Mouse (Mus musculus) megakaryocyte, embryonic 14.5 days (primary cell): Measurements from ENCODE around the gene Mxi1. TPM values are rescaled to one million over a fixed set of nuclear protein-coding genes. Genes with fewer than 3 reads are reported as not detected.

Source experiments
- H3K27me3 ChIP-seq: replicated peaks from 2 replicates; pipeline ENCODE3; 2012; ENCODE audit warnings: inconsistent platforms
- H3K36me3 ChIP-seq: replicated peaks from 2 replicates; pipeline ENCODE3; 2012; ENCODE audit warnings: low read length, inconsistent platforms, mixed read lengths
- H3K4me1 ChIP-seq: 2 replicates; pipeline ENCODE4 v1.6.1; 2012; ENCODE audit warnings: inconsistent platforms
- H3K4me3 ChIP-seq: replicated peaks from 2 replicates; pipeline ENCODE3; 2012; ENCODE audit warnings: moderate library complexity, mild to moderate bottlenecking, inconsistent platforms
- H3K9me3 ChIP-seq: 2 replicates; pipeline ENCODE4 v1.6.1; 2012; ENCODE audit warnings: inconsistent platforms
- FLI1 ChIP-seq: IDR thresholded peaks from 2 replicates; pipeline ENCODE4 v1.6.1; 2012; ENCODE audit warnings: low read length, inconsistent platforms, mixed read lengths
- GATA1 ChIP-seq: IDR thresholded peaks from 3 replicates; pipeline ENCODE4 v1.6.1; 2012; ENCODE audit warnings: mixed read lengths, low read length, inconsistent platforms, borderline replicate concordance
- polyA plus RNA-seq: library from polyadenylated mRNA; stranded (reverse); fragments of >175 nt; gene quantifications from 2 replicates; pipeline ENCODE4 v1.2.3, GENCODE M21; 2012; ENCODE audit warnings: low replicate concordance; ENCODE audit not compliant: insufficient read depth

The Mxi1 gene
- polyA plus RNA-seq, 1 experiment: 32.9 TPM

GRCm38 (mm10) chr19:53312951-53313683 is 2.8 kb downstream of the Mxi1 start:
- TF ChIP-seq FLI1 (no peak), GATA1 (no peak)
- peak overlapping the region; percentile 99 for H3K4me3 ChIP-seq
- peaks cover 44% of the 10 kb centered on the region for H3K4me1 ChIP-seq
- H3K27me3 ChIP-seq: peaks cover 1% of the 10 kb centered on the region
- peaks cover 28% of the 10 kb centered on the region for H3K36me3 ChIP-seq
- H3K9me3 ChIP-seq: no peaks in the 10 kb centered on the region

DNA sequence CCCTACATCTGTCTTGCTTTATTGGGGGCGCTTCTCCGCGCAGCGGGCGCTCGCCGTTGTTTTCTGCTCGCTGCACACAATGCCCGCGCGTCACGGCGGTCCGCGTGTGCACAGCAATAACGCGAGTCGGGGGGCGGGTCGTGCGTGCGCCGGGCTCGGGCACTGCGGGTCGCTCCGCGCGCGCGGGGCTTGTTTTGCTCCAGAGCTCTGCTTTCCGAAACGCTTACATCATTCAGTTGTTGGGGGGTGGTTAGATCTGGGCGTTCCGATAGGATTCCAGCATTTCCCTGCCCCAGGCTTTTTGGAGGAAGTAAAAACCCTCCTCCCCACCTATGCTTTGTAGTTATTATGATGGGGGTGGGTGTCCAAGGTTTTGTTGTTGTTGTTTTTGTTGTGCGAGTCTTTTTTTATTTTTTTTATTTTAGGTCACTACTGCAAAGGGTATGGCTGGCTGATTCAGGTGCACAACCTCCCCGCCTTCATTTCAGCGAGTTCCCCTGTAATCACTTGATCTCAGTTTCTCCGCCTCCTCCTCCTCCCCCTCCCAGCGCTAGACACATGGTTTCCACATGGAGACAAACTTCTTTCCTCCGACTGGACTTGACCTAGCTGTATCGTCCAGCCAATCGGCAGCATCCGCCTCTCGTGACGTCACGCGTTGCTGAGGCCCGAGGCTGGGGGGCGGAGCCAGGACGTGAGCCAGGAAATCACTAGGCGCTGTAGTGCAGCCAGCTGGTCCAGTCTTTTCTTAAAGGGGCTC is 3.5 kb downstream of the Mxi1 start:
- TF ChIP-seq GATA1 (no peak), FLI1 (no peak)
- H3K4me3 ChIP-seq: peak overlapping the region; percentile 99
- H3K27me3 ChIP-seq: no peaks in the 10 kb centered on the region
- peaks cover 33% of the 10 kb centered on the region for H3K36me3 ChIP-seq
- H3K9me3 ChIP-seq: no peaks in the 10 kb centered on the region
- peaks cover 52% of the 10 kb centered on the region for H3K4me1 ChIP-seq

DNA sequence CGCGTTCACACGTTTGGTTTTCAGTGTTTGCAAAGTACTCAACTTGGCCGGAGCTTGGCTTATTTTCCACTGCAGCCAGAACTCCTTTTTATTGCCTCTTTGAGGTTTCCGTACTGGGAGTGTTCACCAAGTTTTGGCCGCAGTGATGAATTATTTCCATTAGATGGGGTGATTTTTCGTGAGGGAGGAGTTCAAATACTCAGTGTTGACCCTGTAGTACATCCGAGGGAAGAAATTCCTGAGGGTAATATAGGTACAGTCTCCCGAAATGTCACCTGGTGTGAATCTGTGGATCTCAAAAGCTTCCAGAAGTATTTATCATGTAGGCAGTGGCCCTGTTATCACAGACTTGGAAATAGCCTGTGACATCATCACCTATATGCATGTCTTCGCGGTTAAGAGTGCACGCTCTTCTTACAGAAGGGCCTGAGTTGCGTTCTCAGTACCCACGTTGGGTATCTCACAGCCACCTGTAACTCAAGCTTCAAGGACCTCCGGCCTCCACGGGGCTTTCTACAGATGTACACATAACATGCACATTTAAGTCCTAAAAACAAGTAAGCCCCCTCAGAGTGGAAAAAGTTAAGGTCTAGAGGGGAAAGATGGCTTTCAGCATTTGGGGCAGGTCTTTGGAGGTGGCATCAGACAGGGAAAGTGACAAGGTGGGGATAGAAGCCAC is 4.4 kb downstream of the Mxi1 start:
- H3K4me1 ChIP-seq: peaks cover 57% of the 10 kb centered on the region
- no peaks in the 10 kb centered on the region for H3K9me3 ChIP-seq
- peaks cover 33% of the 10 kb centered on the region for H3K36me3 ChIP-seq
- peak overlapping the region; percentile 99 for H3K4me3 ChIP-seq
- TF ChIP-seq GATA1 (no peak), FLI1 (no peak)
- H3K27me3 ChIP-seq: no peaks in the 10 kb centered on the region

GRCm38 (mm10) chr19:53315209-53315654 is 4.9 kb downstream of the Mxi1 start:
- TF ChIP-seq GATA1 (no peak), FLI1 (no peak)
- peaks cover 36% of the 10 kb centered on the region for H3K36me3 ChIP-seq
- peaks cover 60% of the 10 kb centered on the region for H3K4me1 ChIP-seq
- peak overlapping the region; percentile 99 for H3K4me3 ChIP-seq
- no peaks in the 10 kb centered on the region for H3K27me3 ChIP-seq
- H3K9me3 ChIP-seq: no peaks in the 10 kb centered on the region

DNA sequence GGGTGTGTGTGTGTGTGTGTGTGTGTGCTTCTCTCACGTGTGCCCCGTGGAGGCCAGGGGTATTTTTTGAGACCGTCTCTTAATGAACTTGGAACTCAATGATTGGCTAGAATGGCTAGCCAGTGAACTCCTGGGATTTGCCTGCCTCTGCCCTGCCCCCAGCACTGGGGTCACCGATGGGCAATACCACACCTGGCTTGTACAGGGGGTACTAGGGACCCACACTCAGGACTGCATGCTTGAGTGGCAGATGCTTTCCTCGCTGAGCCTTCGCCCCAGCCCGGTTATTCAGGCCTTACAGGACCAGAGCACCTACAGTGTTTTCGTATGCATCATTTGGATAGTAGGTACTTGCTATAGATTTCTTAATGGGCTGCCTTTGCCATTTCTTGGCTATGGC is 5.8 kb downstream of the Mxi1 start:
- Histone ChIP-seq H3K4me1 (peaks cover 68% of the 10 kb centered on the region), H3K36me3 (peaks cover 38% of the 10 kb centered on the region), H3K27me3 (no peaks in the 10 kb centered on the region), H3K4me3 (no peak overlapping the region), H3K9me3 (no peaks in the 10 kb centered on the region)
- TF ChIP-seq FLI1 (no peak), GATA1 (no peak)

DNA sequence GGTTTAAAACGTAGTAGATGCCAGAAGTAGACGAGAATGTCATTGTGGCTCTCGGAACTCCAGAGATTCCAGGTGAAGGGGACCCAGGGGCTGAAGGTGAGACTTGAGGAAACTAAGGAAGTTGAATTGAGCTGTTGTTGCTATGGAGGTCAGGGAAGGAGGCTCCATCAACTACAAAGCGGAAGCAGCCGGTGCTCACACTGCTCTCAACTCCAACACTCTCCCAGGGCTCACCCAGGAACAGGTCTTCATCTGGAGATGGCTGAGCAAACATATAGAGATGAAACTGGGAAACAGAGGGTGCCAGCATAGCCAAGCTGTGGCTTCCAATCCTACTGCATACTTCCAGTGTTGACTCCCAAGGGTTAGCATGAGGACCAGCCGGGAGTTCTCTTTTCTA is 6.6 kb downstream of the Mxi1 start:
- Histone ChIP-seq H3K4me3 (no peak overlapping the region), H3K36me3 (peaks cover 46% of the 10 kb centered on the region), H3K27me3 (no peaks in the 10 kb centered on the region), H3K9me3 (no peaks in the 10 kb centered on the region), H3K4me1 (peaks cover 76% of the 10 kb centered on the region)
- TF ChIP-seq GATA1: no peak
- TF ChIP-seq FLI1: no peak

GRCm38 (mm10) chr19:53318143-53319132 is 8.1 kb downstream of the Mxi1 start:
- no peaks in the 10 kb centered on the region for H3K27me3 ChIP-seq
- TF ChIP-seq FLI1 (no peak), GATA1 (no peak)
- H3K4me1 ChIP-seq: peaks cover 83% of the 10 kb centered on the region
- H3K36me3 ChIP-seq: peaks cover 52% of the 10 kb centered on the region
- H3K9me3 ChIP-seq: no peaks in the 10 kb centered on the region
- peak overlapping the region; percentile 86 for H3K4me3 ChIP-seq

DNA sequence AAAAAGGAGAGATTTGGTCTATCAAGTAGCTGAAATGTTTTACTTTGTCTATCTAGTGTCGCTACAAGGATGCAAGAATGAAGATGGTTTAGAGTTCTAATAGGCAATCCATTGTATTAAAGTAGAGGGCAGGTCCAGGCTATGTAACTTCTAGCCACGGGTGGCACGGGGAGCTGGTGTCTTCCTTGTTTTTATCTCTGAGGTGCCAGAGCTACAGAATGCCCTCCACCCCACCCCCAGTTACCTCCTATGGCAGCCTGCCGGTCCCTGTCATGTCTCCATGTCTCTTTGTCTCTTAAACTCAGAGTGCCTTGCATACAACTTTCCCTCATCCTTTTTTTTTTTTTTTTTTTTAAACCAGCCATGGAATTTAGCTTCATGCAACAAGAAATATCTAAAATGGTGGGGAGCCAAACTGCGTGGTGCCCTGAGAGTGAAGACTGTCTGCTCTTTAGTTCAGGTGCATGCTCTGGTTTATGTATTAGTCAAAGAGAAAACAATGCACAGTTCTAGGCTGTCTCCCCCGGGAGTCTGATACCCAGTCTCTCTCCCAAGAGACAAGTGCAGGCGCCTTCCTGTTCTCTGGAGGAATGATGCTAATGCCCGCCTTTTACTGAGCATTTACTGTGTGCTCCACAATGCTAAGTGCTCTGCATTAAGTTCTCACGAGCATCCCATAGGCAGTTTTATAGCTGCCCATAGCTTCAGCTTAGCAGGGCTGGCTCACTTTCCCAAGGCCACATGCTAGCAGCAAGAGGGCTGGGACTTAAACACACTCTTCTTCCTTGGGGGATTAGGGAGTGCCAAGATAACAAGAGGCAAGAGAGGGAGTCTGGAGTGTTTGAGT is 10.2 kb downstream of the Mxi1 start:
- H3K27me3 ChIP-seq: no peaks in the 10 kb centered on the region
- TF ChIP-seq GATA1 (no peak), FLI1 (no peak)
- H3K4me3 ChIP-seq: peak overlapping the region; percentile 53
- peaks cover 52% of the 10 kb centered on the region for H3K36me3 ChIP-seq
- H3K4me1 ChIP-seq: peaks cover 90% of the 10 kb centered on the region
- H3K9me3 ChIP-seq: no peaks in the 10 kb centered on the region

- peaks cover 90% of the 10 kb centered on the region for H3K4me1 ChIP-seq
- H3K27me3 ChIP-seq: no peaks in the 10 kb centered on the region
- TF ChIP-seq GATA1 (no peak), FLI1 (no peak)
- no peak overlapping the region for H3K4me3 ChIP-seq
- peaks cover 48% of the 10 kb centered on the region for H3K36me3 ChIP-seq
- H3K9me3 ChIP-seq: no peaks in the 10 kb centered on the region
Observed at GRCm38 (mm10) chr19:53321273-53321672, 11.0 kb downstream of the Mxi1 start.
